Mouse (Mus musculus): ENCODE results near the gene Srsf11. TPM values are rescaled to one million over a fixed set of nuclear protein-coding genes. Genes with fewer than 3 reads are reported as not detected.

Gene Srsf11
- polyA plus RNA-seq, 1 experiment from 2014 or later = 288 TPM

GRCm38 (mm10) chr3:157973236-157973635, 63.2 kb downstream of the Srsf11 start:
- ATAC-seq (ENCODE audit: insufficient number of reproducible peaks, low FRiP score, low TSS enrichment, low read depth) = no peak
- 97% methylated on average over 2 of the region's 2 CpGs for WGBS

DNA sequence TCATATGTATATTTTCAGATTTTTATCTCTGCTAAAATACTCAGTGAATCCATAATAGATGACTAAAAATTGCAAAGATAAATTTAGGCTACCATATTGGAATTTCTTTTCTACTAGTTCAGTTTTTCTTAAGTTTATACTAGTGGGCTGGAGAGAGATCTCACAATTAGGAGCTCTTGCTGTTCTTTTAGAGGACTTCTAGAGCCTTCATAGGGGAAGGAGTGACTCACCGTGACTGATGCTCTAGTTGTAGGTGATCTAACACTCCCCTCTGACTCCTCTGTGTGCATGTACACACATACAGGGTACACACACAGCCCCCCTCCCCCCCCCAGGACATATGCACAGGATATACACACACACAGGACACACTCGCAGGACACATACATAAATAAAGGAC, 65.3 kb downstream of the Srsf11 start:
- no peak overlapping the region for H3K4me3 ChIP-seq (replicated peaks)
- H3K27me3 ChIP-seq = no peaks in the 10 kb centered on the region
- no peak for ATAC-seq (ENCODE audit: insufficient number of reproducible peaks, low FRiP score, low TSS enrichment, low read depth)
- no peaks in the 10 kb centered on the region for H3K4me1 ChIP-seq
- no peak overlapping the region for H3K27ac ChIP-seq (replicated peaks)
- H3K4me2 ChIP-seq (replicated peaks) = no peak overlapping the region
- no peak overlapping the region for H3K9ac ChIP-seq
- no peaks in the 10 kb centered on the region for H3K9me3 ChIP-seq (replicated peaks)
- WGBS = 97% methylated on average over 2 of the region's 2 CpGs
- peaks cover 3% of the 10 kb centered on the region; the same call in 1 of the 2 replicates for H3K36me3 ChIP-seq

More at GRCm38 (mm10) chr3:157973236-157973635, 63.2 kb downstream of the Srsf11 start:
- H3K4me2 ChIP-seq (replicated peaks) = no peak overlapping the region
- no peaks in the 10 kb centered on the region for H3K4me1 ChIP-seq
- no peaks in the 10 kb centered on the region for H3K27me3 ChIP-seq
- H3K27ac ChIP-seq (replicated peaks) = no peak overlapping the region
- no peak overlapping the region for H3K9ac ChIP-seq
- H3K4me3 ChIP-seq (replicated peaks) = no peak overlapping the region
- H3K36me3 ChIP-seq = peaks cover 4% of the 10 kb centered on the region; the same call in 1 of the 2 replicates
- H3K9me3 ChIP-seq (replicated peaks) = no peaks in the 10 kb centered on the region

Other genes with a start within 250 kb of the Srsf11 start
- 11.7 and 12.2 TPM in 2 replicates for gene Cth, start 111.6 kb downstream of the Srsf11 start, polyA plus RNA-seq (2015; fragmentation: Nextera tagmentation; extraction: Ambion mirVana)
- 19.7 and 20.9 TPM in 2 replicates for gene Ankrd13c, start 89.4 kb downstream of the Srsf11 start, polyA plus RNA-seq (2015; fragmentation: Nextera tagmentation; extraction: Ambion mirVana)
- 40.0 and 42.5 TPM in 2 replicates for gene Lrrc40, start within 50 bp of the Srsf11 start, polyA plus RNA-seq (2015; fragmentation: Nextera tagmentation; extraction: Ambion mirVana)

All from embryonic facial prominence, embryonic 15.5 days (tissue).